Mouse (Mus musculus): ENCODE measurements around the gene Syce3.

The Syce3 gene

DNA sequence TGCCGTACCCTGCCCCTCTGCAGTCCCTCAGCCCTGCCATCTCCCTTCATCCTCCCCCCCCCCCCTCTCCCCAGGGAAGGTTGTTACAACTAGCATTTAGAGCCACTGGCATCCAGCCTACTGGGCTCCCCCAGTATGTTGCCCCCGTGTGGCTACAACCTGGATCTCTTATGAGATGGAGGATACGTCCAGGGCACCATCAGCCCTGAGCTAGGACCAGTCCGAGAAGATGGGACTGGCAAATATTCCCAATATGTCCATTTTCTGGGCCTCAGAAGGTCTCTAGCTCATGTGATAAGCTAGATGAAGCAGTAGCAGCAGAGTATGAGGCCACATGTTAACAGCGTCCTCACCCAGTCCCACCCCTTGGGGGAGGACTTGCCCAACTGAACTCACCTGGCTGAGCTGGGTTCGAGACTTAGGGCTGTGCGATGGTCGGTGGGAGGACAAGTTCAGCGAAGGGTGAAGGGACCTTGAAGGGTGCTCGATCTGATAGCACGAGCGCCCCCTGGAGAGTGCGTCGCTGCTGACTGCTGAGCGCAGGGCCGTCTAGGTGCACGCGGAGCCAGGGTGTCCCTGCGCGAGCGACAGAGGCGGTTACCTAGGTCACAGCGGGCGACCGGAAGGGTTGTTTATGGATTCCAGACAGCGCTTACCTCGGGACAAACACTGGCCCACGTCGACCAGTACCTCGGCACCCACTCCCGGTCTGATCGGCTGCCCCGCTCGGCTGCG, 37.1 kb downstream of the Syce3 start:
- no peak for DNase-seq (ENCODE audit: low read depth, low spot score)

DNA sequence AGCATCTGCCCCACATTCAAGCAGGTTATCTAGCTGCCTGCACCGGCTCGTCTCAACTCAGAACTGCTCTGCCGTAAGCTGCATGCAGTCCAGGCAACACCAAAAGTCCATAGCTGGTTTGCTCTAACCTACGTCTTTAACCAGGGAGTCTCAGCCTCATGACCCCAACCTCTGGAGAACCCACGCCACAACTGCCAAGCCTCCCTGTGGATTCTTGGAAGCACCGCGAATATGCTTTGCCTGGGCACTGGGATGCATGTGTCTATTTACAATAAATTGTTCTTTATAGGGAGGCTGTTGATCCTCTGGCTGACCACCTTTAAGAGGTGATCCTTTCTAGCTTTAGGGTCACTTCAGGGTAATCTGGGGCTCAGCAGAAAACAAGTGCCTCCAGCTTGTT, 37.8 kb downstream of the Syce3 start:
- no peak for DNase-seq (ENCODE audit: low read depth, low spot score)

DNA sequence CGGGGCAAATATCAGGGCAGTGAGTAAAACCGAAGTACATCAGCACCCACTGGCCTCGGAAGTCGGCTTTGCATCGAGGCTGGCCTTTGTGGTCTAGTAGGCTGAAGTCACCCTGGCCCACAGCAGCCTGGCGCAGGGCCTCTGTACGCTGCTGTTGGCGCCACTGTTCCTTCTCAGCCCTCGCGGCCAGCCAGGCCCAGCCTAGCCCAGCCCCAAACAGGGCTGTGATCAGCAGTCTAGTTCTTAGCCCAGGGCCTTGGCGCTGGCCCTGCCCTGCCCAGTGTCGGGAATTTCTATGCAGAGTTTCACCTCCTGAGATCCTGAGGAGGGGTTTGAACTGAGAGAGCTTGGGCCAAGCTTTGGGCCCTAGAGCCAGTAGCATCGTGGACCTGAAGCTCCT, 38.2 kb downstream of the Syce3 start:
- no peak for DNase-seq (ENCODE audit: low read depth, low spot score)

DNA sequence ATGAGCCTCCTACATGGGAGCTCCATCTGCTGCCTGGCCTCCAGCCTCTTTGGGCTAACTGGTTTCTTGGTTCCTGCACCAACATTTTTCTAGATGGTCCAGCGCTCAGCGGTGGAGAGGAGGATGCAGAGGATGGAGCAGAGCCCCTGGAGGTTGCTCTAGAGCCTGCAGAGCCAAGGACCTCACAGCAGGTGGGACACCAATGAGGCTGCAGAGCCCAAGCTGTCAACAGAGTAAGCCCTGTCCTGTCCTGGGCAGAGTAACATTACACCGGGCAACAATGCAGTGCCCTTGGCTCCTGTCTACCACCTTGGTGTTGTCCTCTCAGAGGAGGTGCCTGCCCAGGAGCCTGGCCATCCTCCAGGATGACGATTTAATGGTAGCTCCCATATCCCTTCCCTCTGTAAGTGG, 45.2 kb downstream of the Syce3 start:
- no peak for DNase-seq (ENCODE audit: low read depth, low spot score)

DNA sequence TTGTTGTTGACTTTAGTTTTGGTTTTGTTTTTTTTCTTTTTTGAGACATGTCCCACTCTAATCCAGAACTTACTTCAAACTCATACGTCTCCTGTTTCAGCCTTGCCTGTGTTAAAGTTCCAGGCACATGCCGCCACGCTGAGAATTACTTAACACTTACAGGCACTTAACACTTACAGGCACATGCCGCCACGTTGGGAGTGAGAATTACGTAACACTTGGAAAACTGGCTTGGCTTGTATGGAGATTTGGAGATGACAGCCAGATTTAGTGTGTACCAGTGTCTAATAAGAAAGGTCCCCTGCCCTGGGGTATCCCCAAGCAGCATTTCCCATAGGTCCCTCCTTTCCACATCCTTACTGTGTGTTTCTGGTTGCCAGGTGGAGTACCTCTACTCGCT, 47.3 kb downstream of the Syce3 start:
- no peak for DNase-seq (ENCODE audit: low read depth, low spot score)

DNA sequence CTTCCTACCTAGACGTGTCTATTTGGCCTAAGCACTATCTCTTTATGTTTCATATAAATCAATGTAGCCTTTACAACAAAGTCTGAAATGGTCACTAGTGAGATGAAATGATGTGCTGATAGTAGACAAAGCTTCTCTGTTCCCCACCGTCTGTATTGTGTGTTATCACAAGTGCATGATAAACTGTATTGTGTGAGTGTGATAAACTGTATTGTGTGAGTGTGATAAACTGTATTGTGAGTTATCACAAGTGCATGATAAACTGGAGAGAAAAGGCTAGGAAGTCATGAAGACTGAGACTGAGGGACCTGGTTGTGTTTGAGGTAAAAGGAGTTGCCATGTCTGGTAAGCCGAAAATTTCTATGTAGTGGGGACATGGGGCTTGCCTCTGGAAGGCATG, 51.5 kb downstream of the Syce3 start:
- DNase-seq (ENCODE audit: low read depth, low spot score) = no peak

DNA sequence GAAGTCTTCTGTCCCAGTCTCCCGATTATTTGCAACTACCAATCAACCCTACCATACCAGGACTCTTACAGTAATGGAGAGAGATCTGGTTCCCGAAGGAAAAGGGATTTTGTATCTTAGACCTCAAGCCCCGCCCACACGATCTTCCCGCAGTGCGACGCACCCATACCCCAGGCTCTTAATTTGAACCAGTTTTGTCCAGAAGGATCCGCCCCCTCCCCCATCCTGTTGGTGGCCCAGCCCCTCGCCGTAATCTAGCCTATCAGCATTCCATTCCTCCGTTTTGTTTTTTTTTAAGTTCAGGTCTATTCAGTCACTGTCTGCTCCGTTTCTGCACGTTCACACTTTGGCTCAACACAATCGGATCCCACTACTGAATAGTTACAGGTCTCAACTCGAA, 53.9 kb downstream of the Syce3 start:
- DNase-seq (ENCODE audit: low read depth, low spot score) = no peak

DNA sequence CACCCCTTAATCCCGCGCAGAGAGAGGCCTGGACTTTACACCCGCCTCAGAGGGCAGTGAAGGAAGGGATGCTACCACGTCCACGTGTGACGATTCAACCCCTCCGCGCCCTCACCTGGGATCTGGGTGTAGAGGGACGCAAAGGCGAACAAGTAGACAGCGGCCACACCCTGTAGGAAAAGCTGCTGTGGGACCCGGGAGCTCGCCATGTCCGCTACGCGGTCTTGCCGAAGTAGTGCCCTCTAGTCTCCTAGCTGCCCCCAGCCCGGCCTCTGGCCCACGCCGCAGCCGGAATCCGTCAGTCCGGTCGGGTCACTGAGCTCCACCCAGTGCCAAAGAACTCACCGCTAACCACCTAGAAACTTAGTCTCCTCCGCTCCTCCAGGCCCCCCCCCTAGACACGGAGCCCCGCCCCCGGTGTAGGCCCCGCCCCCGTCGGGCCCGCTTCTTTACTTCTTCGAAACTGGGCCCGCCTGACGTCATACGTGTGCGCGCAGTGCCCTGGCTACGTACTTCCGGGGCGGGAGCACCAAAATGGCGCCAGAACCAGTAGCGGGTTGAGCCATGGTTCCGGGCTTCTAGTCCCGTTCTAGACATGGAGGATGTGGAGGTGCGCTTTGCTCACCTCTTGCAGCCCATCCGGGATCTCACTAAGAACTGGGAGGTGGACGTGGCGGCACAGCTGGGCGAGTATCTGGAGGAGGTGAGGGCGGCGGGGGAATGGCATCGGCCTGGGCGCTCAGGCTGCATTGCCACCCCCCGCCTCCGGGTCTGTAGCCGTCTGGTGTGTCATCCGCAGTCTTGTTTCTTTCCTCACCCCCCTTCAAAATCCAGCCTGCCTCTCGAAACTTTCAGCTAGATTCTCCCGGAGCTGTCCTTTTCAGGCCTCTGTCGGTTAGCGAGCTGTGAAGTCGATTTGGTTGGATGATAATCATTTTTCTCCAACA, 54.8 kb downstream of the Syce3 start, which contains the start of the genes Lmf2 and Ncaph2:
Gene Lmf2 (minus strand): TSS at position 419 of the 947 bp plus-strand sequence.
Gene Ncaph2 (plus strand): TSS at position 479 of the 947 bp plus-strand sequence.
- peak; percentile 94 for DNase-seq (ENCODE audit: low read depth, low spot score)

DNA sequence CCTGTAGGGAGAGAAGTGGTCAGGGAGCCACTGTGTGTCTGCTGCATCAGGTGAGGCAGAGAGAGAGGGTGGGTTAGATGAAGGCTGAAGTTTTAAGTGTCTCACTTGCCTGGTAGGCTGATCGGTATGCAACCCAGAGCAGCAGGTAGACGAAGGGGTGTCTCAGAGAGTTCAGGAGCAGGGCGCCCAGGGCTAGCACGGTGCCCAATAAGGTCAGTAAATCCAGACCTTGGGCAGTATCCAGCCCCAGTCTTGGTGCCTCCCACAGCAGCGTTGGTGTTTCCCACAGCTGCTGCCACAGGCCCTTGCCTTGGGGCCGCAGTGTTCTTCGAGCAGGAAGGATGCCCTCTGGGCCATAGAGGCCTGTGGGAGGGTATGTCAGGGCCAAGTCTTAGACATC, 55.8 kb downstream of the Syce3 start:
- no peak for DNase-seq (ENCODE audit: low read depth, low spot score)

DNA sequence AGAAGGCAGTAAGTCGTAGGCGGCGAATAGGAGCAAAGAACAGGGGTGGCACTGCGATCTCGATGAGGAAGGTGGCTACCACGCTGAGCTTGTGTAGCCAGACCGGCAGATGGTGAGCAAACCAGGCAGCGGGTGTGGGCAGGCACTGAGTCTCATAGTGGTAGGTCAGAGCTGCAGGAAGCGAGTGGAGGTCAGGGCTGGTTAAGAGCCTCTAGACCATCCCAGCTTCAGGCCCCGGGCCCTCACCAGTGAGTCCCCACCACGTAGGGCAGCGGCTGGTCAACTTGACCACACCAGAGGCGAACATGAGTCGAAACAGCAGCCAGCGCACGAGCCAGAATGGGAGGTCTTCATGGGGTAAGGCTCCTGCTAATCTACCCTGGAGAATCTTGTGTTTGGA, 56.5 kb downstream of the Syce3 start:
- DNase-seq (ENCODE audit: low read depth, low spot score) = no peak

DNA sequence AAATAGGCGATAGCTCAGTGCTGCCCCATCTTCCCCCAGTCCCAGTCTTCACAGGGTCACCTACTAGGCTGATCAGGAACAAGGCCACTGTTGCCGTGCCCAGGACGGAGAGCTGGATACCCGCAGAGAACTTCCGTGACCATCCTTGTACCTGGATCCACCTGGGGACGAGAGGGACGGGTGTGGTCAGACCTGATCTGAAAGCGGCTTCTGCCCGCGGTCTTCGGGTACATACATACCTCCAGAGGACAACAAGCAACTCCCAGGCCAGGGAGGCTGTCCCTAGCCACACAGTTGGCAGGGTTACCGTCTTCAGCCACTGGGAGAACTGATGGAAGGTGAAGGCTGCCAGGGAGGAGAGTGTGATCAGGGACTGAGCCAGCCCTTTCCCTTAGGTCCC, 57.5 kb downstream of the Syce3 start:
- DNase-seq (ENCODE audit: low read depth, low spot score) = no peak

DNA sequence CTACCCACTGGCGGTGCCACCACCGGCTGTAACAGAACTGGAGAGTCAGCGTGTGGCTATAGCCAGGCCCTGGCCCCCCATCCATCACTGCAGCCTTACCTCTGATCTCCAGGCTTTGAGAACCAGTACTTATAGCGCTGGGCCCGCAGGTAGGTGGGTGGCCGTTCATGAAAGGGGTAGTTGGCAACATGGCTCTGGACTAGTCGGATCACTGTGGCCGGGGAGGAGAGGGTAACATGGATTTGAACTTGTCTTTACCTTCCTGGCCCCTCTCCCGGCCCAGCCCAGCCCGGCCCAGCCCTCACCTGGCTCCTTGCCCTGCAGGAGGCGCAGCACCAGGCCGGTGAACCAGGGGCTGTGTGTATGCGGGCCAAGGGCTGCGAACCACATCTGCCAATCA, 58.2 kb downstream of the Syce3 start:
- no peak for DNase-seq (ENCODE audit: low read depth, low spot score)

DNA sequence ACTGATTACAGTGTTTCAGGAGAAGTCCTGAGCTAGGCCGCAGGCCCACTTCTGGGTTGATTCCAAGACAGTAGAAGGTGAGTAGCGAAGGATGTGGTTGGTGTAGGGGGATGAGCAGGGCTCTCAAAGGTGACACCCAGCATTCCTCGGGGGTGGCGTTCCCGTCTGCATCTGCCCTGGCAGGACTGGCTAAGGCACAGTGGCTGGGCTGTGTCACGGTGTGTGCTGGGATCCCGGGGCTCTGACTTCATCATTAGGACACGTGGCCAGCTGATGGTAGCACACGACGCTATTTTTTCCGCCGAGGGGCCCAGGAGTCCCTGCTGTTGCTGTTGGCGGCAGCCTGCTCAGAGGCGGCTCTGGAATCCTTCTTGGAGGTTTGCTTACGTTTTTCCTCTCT, 59.0 kb downstream of the Syce3 start:
- no peak for DNase-seq (ENCODE audit: low read depth, low spot score)

DNA sequence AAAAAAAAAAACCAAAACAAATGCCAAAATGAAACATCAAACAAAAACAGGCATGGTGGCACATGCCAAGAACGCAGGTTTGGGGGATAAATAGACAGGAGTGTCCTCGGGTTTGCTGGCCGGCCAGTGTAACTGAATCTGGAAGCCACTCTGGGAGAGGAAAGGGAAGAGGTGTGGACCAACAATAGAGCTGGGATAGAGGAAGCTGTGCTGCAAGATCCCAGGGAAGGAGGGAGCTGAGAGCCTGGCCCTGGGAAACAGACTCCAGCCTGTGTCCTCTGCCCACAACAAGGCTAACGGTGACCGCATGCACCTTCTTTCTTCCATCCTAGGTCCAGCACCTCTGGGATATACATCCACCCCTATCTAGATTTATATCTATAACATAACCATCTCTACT, 59.9 kb downstream of the Syce3 start:
- DNase-seq (ENCODE audit: low read depth, low spot score) = no peak

DNA sequence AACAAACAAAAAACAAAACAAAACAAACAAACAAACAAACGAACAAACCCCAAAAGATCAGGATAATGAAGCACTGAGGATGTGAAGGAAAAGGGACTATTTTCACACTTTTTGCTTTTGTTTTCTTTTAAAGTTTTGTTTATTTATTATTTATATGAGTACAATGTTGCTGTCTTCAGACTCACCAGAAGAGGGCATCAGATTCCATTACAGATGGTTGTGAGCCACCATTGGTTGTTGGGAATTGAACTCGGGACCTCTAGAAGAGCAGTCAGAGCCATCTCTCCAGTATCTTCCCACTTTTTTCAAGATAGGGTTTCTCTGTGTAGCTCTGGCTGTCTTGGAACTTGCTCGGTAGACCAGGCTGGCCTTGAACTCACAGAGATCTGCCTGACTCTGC, 67.0 kb downstream of the Syce3 start:
- no peak for DNase-seq (ENCODE audit: low read depth, low spot score)

DNA sequence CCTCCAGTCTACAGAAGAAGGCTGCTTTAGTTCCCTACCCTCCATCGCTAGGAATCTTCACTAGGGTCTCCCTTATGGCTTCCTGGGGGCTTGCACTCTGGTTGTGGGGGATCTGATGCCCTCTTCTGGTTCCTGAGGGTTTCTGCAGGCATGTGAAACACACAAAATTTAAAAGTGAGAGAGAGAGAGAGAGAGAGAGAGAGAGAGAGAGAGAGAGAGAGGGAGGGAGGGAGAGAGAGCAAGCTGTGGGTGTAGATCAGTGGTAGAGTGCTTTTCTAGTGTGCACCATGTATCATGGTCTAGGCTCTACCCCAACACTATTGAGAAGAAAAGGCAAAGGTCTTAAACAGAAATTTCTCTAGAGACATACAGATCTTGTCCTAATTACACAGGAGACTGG, 68.6 kb downstream of the Syce3 start:
- DNase-seq (ENCODE audit: low read depth, low spot score) = no peak

Data from retina, adult 2 months (tissue).